Mouse (Mus musculus) cerebellum, postnatal 36 days (tissue): ENCODE results near the gene Sstr5.

Experiments used
- DNase-seq, 2 experiments: peaks; one replicate each; pipeline ENCODE4 v3.0.0; 2021 to 2022; ENCODE audit warnings: mixed read lengths in 2 of 2

The Sstr5 gene

DNA sequence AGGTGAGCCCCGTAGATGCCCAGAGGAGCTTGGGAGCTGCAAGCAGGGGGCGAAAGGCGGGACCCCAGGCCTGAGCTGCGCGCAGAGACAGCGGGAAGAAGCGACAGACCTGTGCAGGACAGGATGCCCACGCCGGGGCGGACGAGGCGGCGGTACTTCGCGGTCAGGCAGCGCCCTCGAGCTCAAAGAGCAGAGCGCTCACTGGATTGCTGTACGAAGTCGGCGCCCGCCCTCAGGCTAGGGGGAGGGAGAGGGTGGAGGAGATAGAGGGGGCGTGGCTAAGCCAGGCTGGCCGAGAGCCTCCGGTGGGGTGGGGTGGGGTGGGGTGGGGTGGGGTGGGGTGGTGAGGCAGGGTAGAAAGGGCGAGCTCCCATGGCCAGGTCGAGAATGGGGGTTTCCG is at the start of gene Sstr5:
Sstr5 (minus strand) TSS at position 276 of the 400 bp plus-strand sequence.
- no peak for DNase-seq

DNA sequence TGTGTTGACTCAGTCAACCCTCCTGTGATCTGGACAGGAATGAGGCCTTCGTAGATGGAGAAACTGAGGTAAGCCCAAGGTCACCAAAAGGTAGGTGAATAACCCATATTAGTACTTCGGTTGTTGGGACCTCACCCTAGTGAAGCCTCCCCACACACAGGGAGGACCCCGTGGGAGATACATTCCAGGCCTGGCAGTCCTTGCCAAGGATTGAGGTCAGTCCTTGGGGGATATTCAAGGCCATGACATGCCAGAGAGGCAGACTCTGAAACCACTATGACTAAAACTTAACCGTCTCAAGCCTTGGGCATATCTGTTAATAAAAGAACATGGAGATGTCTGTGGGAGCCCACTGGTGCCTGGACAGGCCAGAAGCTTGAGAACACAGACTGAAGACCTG is 44.7 kb upstream of the Sstr5 start:
- DNase-seq = no peak

DNA sequence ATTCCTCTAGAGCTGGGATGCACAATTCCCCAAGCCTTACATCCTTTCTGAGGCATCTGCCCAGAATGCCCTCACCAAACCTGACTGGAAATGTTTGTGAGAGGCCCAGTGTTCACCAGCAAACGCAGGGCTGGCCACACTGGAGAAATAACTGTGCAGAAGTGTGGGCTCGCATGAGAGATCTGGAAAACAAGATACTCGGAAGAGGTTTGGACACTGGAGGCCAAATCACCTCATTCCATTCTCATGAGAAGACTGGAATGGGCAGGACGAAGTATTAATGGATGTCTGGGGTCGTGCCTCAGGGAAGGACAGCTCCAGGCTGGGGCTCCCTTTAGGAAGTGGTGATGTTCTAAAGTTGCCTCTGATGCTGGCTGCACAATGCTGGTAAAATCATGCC is 43.6 kb upstream of the Sstr5 start:
- no peak for DNase-seq

DNA sequence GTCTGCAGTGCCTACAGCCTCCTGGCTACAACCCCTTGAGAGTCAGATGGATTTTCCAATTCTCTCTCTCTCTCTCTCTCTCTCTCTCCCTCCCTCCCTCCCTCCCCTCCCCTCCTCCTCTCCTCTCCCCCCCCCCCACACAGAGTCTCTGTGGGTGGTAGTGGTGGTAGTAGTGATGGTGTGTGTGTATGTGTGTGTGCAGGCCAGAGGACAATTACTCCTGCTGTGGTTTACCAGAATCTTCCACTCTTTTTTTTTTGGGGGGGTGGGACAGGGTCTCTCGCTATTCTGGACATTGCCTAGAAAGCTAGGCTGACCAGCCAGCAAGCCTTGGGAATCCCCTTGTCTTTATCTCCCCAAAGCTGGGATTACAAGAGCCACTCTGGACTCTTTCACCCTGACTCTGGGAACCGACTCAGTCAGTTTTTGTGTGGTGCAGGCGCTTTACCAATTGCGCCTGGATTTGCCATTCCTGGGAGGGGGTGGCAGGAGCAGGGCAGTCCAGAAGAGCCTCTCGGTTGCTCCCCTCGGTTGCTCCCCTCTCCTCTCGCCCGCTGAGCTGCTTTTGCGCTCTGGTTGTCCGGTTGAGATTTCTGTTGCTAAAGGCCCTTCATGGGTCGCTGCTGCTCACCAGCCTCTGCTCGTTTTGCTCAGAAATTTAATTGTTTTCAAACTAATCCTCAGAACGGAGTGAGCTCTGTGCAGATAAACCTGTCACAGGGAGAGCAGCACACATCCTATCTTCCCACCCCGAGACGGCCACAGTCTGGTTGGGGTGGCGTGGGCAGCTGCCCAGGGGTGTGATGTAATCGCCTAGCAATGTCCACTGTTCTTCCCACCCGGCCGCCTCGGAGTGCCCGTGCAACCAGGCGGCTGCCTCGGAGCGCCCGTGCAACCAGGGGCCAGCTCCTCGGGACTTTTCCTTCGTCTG is 42.1 kb upstream of the Sstr5 start:
- peak in 1 of 2 experiments; percentile 10 for DNase-seq

DNA sequence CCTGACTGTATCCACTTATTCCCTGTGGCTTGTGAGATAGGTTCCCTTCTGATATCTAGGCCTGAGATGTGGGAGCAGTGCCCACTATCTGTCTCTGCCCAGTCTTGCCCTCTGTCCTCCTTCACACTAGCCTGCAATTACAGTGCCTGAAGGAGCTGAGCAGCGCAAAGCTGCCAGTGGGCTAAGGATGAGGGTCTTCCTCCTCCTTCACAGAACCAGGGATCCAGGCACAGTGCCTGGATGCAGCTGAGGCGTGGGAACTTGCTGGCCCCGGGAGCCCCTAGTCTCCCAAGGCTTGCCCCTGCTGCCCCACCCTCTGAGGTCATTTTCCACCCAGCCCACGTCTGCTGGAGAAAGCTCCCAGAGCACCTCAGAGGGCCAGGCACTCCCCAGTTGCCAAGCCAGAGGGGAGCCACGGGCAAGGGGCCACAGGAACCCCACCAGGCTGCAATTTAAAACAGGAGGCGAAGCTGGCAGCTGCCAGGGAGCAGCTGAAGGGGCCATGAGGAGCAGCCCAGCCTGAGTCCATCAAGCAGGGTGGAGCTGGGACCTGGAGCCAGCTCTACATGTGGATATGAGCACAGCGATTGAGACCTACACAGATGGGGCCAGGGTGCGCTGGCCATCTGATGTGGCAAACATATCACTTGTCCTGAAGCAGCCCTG is 33.4 kb upstream of the Sstr5 start:
- DNase-seq = no peak

DNA sequence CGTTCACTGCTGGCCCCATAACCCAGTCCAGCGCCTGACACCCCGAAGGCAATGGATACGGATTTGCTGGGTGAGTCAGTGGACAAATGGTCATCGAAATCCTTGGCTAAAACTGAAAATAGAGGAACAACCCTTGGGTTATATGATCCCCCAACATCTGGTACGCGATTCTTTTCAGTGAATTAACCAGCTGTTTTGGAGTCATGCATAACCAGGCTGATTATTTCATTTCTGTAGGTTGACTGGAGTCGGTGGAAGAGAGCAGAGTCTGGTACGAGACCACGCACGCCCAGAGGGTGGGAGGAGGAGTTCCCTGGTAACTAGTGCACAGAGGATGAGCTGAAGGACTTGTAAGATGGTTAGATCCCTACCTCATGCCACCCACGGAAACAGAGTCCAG is 25.0 kb upstream of the Sstr5 start:
- DNase-seq = no peak

DNA sequence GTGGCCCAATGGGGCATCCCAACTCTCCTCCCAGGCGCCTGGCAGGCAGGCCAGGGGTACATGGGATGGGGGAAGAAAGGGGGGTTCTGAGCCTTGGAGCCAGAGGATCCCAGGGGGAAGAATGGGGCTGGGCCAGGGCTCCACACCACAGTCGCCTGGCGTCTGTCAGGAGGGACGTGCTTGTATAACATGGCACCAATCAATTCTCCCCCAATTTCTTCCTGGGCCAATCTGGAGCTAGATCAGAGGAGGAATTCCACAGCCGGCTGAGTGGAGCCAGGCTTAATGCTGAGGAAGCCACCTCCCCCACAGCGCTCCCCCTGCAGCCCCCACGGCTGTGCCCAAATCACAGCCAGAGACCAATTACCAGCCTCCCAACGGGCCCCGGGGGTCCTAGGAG is 23.4 kb upstream of the Sstr5 start:
- no peak for DNase-seq

DNA sequence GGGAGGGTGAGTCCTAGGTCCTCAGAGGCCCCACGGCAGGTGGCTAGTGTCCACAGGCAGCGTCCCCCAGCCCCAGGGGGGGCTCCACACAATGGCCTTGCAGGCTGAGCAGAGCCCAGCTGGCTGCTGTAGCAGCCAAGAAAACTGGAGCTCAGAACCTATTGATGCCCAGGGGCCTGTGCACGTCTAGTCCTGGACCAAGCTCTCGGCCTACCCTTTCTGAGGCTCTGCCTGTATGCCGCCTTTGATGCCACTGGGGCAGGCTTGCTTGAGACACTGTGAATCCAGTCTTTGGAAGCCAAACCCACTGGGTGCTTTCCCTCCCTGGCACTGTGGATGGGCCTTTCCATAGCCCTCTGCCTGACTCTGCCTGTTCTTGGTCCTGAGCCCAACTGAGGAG is 22.4 kb upstream of the Sstr5 start:
- no peak for DNase-seq

DNA sequence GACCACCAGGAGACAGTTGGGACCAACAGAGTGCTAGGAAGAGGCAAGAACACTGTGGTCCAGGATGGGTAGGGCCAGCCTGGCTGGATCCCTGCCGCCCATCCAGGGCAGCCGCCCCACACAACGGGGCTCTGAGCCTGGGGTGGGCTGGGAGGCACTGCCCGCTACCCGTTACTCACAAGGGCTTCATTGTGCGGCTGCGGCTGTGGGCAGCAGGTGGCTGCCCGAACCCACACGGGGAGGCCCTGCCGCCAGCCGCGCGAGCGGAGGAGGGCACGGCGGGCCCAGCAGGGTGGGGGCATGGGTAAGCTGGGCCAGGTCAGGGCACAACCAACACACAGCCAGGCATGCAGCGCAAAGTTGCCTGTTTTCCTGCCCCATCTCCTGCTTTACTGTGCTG is 21.1 kb upstream of the Sstr5 start:
- peak in 1 of 2 experiments; percentile 13 for DNase-seq

DNA sequence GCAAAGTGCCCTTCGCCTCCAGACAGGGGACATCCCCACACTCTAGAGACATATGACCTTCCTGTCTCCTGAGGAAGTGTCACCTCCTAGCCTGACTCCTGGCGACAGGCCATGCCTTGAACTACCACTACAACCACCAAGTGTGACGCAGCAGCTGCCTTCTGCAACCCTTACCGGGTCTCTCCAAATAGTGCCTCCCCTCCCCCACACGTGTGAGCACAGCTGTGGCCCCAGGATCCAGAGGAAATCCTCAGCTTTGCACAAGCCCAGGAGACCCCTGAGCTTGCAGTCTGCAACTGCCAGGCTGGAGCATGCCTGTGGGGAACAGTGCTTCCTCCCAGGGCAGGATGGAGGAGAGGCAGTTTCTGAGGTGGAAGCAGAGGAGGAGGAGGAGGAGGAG is 19.2 kb upstream of the Sstr5 start:
- DNase-seq = no peak

DNA sequence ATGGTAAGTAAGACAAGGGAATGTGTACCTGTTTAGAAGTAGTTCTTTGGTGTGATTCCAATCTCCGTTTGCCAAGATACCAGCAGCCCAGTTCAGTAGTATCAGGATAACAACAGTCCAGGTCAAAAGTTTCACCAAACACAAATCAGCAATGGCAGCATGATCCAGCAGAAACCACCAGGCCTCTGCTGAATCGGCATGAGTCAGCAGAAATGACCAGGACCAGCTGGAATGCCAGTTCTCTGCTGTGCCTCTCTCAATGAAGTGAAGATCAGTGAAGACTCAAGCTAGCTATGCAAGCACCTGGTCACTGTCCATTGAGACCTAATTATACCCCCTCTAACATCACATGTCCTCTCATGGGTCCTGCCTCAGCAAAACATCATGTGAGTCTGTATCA is 17.0 kb upstream of the Sstr5 start:
- no peak for DNase-seq

DNA sequence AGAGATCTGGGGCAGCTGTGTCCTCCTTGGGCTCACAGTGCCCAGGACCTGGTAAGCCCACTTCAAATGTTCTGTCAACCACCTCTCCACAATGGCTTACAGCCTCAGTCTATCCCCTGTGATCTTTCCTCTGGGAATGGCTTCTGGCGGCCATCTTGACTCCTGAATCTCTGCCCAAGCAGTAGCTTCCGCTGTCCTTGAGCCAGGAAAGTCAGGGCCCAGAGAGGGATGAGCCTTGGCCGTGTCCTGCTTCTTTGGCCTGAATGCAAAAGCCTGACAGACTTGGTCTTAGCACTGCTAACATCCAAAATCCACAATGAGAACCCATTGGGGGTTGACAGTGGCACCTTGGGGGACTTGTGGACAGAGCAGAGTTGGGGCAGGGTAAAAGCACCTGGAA is 14.8 kb upstream of the Sstr5 start:
- DNase-seq = no peak

DNA sequence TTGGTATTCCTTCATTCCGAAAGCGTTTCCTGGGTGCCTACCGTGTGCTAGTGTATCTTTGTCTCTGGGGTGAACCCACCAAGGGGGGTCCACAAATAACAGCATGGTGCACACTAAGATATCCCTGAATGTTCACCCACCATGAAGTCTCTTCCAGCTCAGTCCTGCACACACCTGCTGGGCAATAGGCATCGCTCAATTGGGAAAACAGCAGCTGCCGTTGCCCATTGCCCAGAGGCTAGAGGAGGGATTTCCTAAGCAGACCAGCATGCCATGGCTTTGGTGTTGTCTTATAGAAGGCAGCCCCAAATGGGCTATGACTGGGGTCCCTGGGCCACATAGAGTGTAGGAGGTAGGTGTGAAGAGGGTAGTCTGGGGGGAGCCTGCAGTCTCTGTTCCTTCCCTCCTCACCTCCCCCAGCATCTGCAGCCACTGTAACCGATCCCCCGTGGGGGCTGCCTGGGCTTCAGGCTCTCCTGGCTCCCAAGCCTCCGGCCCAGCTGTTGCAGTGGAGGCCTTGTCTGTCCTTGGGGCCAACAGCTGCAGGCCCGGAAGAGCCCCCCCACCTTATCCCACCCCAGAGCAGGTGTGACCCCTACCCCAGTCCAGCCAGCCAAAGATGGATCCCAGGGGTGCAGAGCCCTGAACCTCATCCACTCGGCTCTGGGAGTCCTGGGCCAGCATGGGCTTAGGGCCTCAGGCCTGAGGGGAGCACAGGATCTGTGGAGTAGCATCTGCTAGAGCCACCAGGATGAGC is 13.2 kb upstream of the Sstr5 start:
- no peak for DNase-seq

DNA sequence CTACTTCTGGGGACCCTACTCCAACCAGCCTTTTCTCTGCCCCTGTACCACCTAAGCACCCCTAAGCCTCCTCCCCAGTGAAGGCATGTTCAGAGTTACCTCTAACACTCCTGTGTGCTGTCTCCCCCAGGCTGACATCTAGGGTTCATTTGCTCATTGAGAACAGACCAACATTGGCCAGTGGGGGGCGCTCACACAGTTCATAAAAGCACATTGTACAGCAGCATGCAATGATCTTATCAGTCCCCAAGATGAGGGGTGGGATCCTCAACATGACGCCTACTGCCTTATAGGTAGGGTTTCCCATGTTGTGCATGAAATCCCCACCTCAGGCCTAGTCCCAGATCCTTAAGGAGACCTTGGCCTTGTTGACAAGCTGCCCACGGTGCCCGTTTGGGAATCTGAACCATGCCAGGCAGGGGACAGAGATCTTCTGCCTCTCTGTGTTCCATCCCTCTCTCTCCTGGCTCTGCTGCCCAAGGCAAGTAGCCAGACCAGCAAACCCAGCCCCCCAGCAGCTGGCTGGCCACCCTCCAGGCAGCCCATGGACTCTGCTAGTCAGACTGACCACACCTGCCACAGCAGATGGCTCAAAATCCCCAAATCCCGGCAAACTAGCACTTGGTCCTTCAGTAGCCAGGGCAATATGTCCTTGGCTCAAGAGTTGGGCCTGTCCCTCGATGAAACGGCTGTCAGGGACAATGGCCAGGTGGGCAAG is 11.9 kb upstream of the Sstr5 start:
- DNase-seq = peak; percentile 50 to 52

DNA sequence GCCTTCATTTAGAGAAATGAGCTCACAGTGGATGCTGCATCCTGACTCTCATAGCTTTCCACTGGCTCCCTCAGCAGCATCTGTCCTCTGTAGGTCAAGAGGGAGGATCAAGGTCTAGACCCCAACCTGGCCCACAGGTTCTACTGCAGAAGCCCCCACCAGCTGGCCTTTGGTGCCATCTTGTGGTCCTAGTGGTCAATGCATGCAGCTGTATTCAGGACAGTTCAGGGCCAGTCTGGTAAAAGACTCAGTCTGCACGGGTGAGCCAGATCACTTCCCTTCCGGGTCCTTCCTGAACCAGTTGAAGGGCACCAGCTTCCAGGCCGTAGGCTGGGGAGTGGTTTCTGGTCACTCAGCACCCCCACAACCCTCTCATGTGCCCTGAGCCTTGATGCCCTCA is 10.7 kb upstream of the Sstr5 start:
- DNase-seq = peak; percentile 48 to 55

DNA sequence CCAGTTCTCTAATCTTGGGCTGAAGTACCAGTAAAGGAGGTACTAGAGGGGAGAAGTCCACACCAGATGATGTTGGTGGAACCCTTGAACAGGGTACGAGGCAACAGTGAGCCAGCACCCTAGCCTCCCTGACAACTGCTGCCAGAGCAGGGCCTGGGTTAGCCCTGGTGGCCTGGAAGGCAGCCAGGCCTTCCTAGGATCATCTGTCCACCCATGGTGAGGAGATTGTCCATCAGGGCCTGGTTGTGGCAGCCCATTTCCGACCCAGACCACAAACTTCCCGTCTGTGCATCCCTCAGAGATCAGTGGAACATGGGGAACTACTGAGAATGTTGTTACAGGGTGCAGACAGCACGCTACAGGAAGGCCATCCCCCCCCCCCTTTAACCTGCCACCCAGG is 5.5 kb upstream of the Sstr5 start:
- DNase-seq = no peak

DNA sequence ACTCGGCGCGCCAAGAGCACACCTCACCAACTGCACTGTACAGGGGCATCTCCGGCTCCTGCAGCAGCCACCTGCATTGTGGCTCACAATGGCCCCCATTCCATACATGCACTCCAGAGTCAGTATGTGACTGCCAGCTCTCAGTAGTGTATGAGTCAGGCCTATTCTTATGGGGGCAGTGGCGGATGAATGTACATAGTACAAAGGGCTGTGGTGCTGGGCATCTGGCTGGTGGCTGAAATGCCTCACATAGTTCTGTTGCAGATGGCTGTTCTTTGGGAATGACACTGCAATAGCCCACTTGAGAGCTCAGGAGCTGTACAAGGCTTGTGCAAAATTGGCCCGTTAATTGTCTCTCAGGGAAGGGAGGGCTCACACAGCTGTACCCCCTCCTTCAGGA is 15.0 kb downstream of the Sstr5 start:
- DNase-seq = no peak

DNA sequence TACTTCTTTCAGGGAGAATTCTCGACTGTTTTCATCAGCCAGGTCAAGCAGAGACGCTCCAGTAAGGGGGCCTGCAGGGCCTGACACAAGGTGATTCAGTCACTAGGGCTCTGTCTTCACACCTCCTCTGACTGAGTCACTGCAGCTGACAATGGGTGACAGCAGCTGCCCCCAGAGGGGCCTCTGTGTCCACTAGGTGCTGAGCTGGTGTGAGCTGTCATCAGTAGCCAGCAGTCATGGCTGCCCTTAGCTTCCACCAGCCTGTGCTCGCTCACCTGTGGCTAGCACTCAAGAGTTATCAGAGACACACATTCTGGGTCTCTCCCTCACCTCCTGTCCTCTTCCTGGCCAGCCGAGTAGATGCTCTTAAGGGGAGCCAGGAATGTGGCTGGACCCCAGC is 16.3 kb downstream of the Sstr5 start:
- no peak for DNase-seq

DNA sequence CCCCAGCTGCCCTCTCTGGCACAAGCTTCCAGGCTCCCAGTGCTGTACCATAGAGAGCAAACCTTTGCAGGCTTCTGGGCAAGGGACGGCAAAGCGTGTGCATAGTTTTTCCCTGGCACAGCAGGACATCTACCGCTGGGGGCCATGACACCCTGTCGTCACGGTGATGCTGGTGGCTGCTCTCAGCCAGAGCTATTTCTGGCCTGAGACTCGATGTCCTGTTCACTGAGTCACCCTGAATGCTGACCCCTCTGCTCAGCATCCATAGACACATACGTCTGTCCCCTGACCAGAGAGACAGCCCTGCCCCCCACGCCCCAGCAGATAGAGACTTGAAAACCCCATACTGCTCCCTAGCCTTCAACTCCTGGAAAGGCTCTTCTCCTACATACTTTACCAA is 16.9 kb downstream of the Sstr5 start:
- no peak for DNase-seq

DNA sequence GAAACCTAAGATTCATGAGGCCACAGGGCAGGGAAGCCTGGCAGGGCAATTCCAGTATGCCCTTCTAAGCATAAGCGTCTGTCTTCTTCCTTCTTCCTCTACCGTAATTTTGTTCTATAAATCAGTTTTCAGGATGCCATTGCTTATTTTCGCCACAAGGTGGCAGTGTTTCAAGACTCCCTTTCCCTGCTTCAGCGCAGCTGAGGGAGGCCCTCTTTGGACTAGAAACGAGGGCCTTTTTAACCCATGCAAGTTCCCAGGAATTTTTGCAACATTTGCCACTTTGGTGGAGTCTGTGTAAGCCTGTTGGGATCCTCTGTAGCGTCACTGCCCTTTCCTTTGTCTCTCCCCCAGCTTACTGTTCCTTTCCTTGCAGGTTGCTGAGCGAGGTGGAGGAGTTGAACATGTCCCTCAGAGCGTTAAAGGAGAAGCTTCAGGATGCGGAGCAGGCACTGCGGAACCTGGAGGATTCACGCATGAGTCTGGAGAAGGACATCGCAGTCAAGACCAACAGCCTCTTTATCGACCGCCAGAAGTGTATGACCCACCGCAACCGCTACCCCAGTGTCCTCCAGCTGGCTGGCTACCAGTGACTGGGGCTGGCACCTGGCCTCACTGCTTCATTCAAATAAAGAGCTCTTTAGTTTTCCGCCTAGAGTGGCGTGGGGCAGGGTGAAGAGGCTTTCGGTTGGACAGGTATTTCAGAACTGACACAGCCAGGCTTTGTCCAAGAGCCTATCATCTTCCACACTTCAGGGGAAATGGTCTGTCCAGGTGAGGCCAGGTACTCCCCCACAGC is 20.9 kb downstream of the Sstr5 start:
- DNase-seq = peak; percentile 44 to 63

DNA sequence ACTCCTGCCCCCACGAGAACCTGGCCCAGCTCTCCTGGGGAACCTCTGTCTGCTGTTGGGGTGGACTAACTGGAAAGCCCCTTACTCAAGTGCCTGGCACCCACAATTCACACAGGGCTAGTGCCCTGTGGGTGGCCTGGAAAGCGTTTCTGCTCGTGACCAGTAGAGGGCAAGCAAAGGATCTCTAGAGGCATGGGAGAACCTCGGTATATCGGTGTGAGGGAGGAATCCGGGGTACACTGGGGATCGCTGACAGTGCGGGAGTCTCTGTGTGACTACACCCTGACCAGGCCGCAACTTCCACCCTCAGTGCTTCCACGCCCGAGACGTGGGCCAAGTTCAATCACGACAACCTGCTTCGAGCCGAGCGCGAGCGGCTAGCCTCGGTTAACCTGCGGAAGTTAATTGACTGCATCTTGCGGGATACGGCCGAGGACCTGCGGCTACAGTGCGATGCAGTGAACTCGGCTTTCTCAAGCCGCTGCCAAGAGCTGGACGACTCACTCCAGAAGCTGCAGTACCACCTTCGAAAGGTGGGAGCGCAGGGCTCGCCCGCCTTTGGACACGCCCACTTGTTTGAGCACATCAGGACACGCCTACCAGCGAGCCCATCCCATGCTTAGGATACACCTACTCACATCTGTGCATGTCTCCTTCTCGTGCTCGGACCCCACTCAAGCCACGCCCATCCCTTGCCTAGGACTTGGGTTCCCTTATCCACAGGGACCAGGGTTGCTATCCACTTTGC is 22.6 kb downstream of the Sstr5 start:
- peak; percentile 32 to 46 for DNase-seq
